In the genomic region with DNA sequence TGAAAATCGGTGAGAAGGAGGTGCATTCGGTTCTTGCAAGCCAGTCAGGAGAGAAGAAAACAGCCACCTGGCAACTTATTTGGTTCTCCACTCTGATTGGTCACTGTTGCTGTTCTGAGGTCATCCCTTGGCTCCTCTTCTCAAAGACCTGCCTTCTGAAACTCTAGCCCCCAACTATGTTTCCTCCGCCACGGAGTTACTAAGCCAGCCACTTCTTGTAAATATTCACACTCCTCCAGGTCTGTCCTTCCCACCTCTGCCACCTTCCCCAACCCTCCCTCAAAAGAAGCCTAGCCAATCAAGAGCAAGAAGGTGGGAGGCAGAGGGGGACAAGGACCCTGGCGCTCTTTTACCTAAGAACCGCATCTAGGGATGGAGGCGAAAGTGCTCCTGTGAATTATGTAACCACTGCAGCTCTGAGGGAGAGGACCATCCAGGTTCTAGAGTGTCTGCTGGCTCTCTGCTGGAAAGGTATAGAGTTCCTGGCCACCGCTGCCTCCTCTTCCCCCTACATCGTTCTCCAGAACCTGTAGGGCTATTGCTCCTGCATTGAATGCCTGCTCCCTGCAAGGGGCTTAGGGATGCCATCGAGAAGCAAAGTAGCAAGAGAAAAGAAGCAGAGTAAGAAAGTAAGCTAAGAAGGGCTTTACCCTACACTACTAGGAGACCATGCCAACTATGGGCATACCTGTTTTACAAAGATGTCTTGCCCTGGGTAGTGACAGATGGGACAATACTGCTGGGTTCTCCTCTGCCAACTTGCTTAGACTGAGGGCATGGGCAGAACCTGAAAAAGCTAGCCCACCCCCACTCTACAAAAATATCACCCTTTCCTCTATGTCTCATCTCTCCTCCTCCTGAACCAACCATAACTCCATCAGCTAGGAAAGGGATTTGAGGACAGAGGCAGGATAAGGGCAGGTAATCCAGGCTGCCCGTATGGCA, we compare ENCODE assay signal across 11 mouse cellular contexts.
A peak's percentile ranks its signal among the peaks of the same experiment; 100 is the strongest.
DNase-seq lines count a peak whose midpoint lies in the region; ATAC-seq and TF ChIP-seq lines count a peak whose summit lies in the region.
"Had no signal": no experiment of that assay in that cellular context is flagged by ENCODE, and none has a peak within 500 bp of the region (broad histone marks: within the 10 kb centered on the region; RNA-seq: fewer than 3 reads in every experiment).

No protein-coding gene starts in this region.

- no peak for TF ChIP-seq POLR2A in heart, adult 2 months (IDR thresholded peaks at IDR 0.05; ENCODE audit: insufficient read depth, low read depth, low read length)
- no peak for TF ChIP-seq POLR2A in limb, embryonic 14.5 days (IDR thresholded peaks at IDR 0.05; ENCODE audit: borderline replicate concordance, extremely low read depth, insufficient read depth, insufficient read length)

- no peaks in the 10 kb centered on the region for H3K36me3 ChIP-seq in heart, embryonic 10.5 days
- H3K36me3 ChIP-seq in heart, adult 2 months (ENCODE audit: control insufficient read depth, insufficient read depth, low read length): 0 out of 2 replicates have a peak, but pooled peaks cover 2% of the 10 kb centered on the region
- no peaks in the 10 kb centered on the region for H3K36me3 ChIP-seq in forebrain, embryonic 10.5 days (replicated peaks)
- no peaks in the 10 kb centered on the region for H3K36me3 ChIP-seq in limb, embryonic 14.5 days (ENCODE audit: control insufficient read depth, insufficient read depth, low read length)
- H3K36me3 ChIP-seq: liver, embryonic 13.5 days had no signal

- TF ChIP-seq EP300 in heart, adult 2 months (IDR thresholded peaks at IDR 0.05; ENCODE audit: insufficient read depth, low read depth, low read length): no peak

- no peak for ATAC-seq in limb, embryonic 14.5 days (ENCODE audit: low FRiP score, low read depth)
- ATAC-seq: CD4-positive, CD25-positive, alpha-beta regulatory T cell, adult 4 months had no signal

- H3K9ac ChIP-seq in heart, adult 2 months (ENCODE audit: low read depth, low read length): no peak overlapping the region
- H3K9ac ChIP-seq in limb, embryonic 14.5 days (ENCODE audit: low read depth, low read length, severe bottlenecking): peak overlapping the region; percentile 25
- H3K9ac ChIP-seq: liver, embryonic 13.5 days had no signal

- H3K9me3 ChIP-seq in heart, embryonic 10.5 days: no peaks in the 10 kb centered on the region
- H3K9me3 ChIP-seq in forebrain, embryonic 10.5 days: no peaks in the 10 kb centered on the region
- H3K9me3 ChIP-seq in limb, embryonic 14.5 days (ENCODE audit: control insufficient read depth, low read length): no peaks in the 10 kb centered on the region
- H3K9me3 ChIP-seq: liver, embryonic 13.5 days had no signal

- H3K4me3 ChIP-seq in heart, embryonic 10.5 days: peak overlapping the region; percentile 83
- H3K4me3 ChIP-seq in heart, adult 2 months: no peak overlapping the region
- peak overlapping the region; percentile 77; the same call in 1 of the 2 replicates for H3K4me3 ChIP-seq in forebrain, embryonic 10.5 days
- peak overlapping the region; percentile 67 for H3K4me3 ChIP-seq in limb, embryonic 14.5 days (replicated peaks; ENCODE audit: low read length)
- H3K4me3 ChIP-seq: liver, embryonic 13.5 days had no signal

- no peak overlapping the region for H3K27ac ChIP-seq in heart, embryonic 10.5 days
- H3K27ac ChIP-seq in heart, adult 2 months: no peak overlapping the region; the same call in 1 of the 2 replicates
- H3K27ac ChIP-seq in forebrain, embryonic 10.5 days: no peak overlapping the region
- no peak overlapping the region for H3K27ac ChIP-seq in limb, embryonic 14.5 days (replicated peaks; ENCODE audit: low read depth, low read length)
- H3K27ac ChIP-seq: liver, embryonic 13.5 days had no signal

- H3K4me2 ChIP-seq in limb, embryonic 14.5 days (replicated peaks; ENCODE audit: low read depth, low read length, severe bottlenecking): peak overlapping the region; percentile 89
- H3K4me2 ChIP-seq: liver, embryonic 13.5 days had no signal

- peaks cover 33% of the 10 kb centered on the region for H3K27me3 ChIP-seq in heart, embryonic 10.5 days (ENCODE audit: insufficient read depth, poor library complexity, severe bottlenecking)
- H3K27me3 ChIP-seq in heart, adult 2 months (ENCODE audit: control insufficient read depth, insufficient read depth, low read length): no peaks in the 10 kb centered on the region
- peaks cover 68% of the 10 kb centered on the region for H3K27me3 ChIP-seq in forebrain, embryonic 10.5 days (ENCODE audit: poor library complexity, severe bottlenecking)
- 0 out of 2 replicates have a peak, but pooled peaks cover 4% of the 10 kb centered on the region for H3K27me3 ChIP-seq in limb, embryonic 14.5 days (ENCODE audit: control insufficient read depth, insufficient read depth, low read length)

- 32% methylated on average over 11 of the region's 11 CpGs for WGBS in heart, embryonic 10.5 days
- 39% methylated on average over 11 of the region's 11 CpGs for WGBS in heart, adult 2 months
- WGBS in forebrain, embryonic 10.5 days: 15% methylated on average over 11 of the region's 11 CpGs
- WGBS in limb, embryonic 14.5 days: 17% methylated on average over 11 of the region's 11 CpGs

- no peak for TF ChIP-seq CTCF in heart, adult 2 months (IDR thresholded peaks at IDR 0.05)

- peaks cover 2% of the 10 kb centered on the region; the same call in 1 of the 2 replicates for H3K79me2 ChIP-seq in heart, adult 2 months (replicated peaks; ENCODE audit: control insufficient read depth, insufficient read depth, low read length)

- peaks cover 75% of the 10 kb centered on the region for H3K4me1 ChIP-seq in heart, embryonic 10.5 days
- H3K4me1 ChIP-seq in heart, adult 2 months (ENCODE audit: control insufficient read depth, insufficient read depth, low read length): peaks cover 2% of the 10 kb centered on the region; the same call in 1 of the 2 replicates
- peaks cover 39% of the 10 kb centered on the region for H3K4me1 ChIP-seq in forebrain, embryonic 10.5 days
- peaks cover 13% of the 10 kb centered on the region; the same call in 1 of the 2 replicates for H3K4me1 ChIP-seq in limb, embryonic 14.5 days (ENCODE audit: control insufficient read depth, insufficient read depth, low read length)

- DNase-seq in heart, embryonic 10.5 days (ENCODE audit: low spot score): no peak
- DNase-seq in heart, adult 2 months: no peak
- peak; percentile 80 for DNase-seq in cerebellum, adult 11-12 months
- no peak for DNase-seq in forebrain, embryonic 10.5 days (ENCODE audit: extremely low spot score, low spot score)
- no peak for DNase-seq in limb, embryonic 14.5 days (ENCODE audit: low spot score)
- DNase-seq in urinary bladder, postnatal 4 days (ENCODE audit: low spot score in 2 of 2): no peak
- no peak for DNase-seq in thymus, adult 18-20 months
- DNase-seq in thymus, postnatal 4 days: no peak
- DNase-seq: adrenal gland, adult 8-10 months; liver, embryonic 13.5 days had no signal

- intact Hi-C loops in heart, adult 2 months (cut with DNase I): loop anchor here (2.0 to 10.0 kb wide), 3 partner anchors 183 to 459 kb away; no protein-coding TSS in a partner anchor
